Mouse (Mus musculus) frontal cortex, postnatal 36 days (tissue): ENCODE data around the gene Olfr786.

Experiments used
- DNase-seq, 2 experiments: peaks; one replicate each; pipeline ENCODE4 v3.0.0; 2022; ENCODE audit warnings: low spot score in 2 of 2

Gene Olfr786

DNA sequence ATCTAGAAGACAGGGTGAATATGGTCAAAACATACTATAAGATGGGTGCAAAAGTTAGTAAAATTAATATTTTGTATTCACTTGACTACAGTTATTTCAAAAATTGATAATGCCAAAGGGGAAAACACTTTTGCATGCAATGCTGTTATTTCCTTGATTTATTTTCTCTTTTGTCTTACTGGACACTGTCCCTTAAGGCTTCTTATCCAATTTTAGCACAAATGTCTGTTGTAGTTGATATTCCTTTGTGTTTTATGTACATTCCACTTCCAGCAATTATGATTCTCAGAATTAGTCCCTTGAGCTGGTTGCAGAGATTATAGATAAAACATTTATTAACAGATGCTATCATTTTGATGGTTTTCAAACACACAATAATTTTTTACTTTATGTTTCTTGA is at the start of gene Olfr786:
Olfr786 (plus strand) TSS at position 301 of the 400 bp plus-strand sequence.
- DNase-seq, result no peak

DNA sequence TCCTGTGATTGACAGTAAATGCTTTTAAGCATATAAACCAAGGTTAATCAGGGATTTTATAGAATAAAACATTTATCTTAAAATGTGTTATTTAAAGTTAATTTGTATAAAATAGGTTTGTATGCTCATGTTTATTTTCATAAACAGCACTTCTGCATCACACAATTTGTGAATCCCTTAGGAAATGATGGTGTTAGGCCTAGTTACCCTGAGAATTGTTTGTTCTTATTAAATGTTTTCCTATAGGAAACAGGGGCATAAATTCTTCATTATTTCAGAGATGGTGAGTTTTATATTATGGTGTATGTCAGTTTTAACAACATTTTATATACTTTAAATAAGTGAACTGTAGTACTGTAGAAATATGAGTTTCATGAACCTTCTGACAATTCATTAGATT is 43.3 kb upstream of the Olfr786 start, which contains the start of gene Olfr784:
Olfr784 (plus strand) TSS at position 301 of the 400 bp plus-strand sequence.
- DNase-seq, result no peak

DNA sequence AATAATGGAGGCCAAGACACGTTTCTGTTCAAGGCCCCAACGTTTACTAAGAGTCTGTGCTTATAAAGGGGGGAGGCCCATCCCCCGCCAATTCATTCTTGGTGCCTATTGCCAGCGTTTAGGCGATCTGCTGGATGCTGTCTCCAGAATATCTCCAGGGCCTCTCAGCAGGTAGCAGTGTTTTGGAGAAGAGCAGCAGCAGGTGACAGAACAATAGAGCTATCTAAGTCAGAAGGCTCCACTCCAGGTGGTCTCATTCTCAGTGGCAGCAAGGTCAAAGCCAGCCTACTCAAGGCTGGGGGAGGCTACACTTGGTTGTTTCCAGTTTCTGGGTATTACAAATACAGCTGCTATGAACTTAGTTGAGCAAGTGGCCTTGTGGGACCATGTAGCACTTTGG is 26.2 kb upstream of the Olfr786 start:
- DNase-seq, result no peak

DNA sequence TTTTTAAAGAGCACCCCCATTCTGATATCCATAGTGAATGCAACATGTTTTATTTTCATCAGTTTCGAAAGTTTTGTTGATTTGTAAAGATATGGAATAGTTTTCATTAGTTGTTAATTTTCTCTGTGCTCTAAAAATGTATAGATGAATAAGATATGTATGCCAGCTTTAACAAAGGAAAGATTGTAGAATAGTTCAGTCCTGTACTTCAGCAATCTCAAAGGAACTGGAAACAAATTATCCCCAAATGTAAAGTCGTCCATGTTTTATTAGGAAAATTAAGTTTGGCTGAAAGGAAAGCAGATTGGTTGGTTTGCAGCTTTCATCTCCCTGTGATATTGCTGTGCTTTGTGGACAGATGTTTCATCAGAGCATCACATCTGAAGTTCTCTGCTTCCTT is 22.0 kb upstream of the Olfr786 start, which contains the start of gene Olfr785:
Olfr785 (plus strand) TSS at position 301 of the 400 bp plus-strand sequence.
- no peak for DNase-seq

DNA sequence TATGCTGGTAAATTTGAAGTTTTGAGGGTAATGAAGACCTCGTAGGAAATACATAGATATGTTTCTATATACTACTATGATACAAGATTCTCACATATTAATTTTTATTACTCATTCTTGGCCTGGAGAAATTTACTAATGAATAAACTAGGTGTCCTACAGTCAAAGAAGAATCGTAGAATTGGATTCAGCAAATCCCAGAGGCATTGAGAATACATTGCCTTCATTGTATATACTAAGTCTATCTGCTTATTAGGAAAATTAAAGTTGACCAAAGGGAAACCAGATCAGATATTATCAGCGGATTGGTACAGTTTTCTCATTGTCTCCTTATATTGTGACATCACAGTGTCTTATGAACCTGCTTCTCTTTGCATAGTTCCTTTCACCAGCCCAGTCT is 34.5 kb downstream of the Olfr786 start, which contains the start of gene Olfr787:
Olfr787 (plus strand) TSS at position 301 of the 400 bp plus-strand sequence.
- DNase-seq, result no peak

DNA sequence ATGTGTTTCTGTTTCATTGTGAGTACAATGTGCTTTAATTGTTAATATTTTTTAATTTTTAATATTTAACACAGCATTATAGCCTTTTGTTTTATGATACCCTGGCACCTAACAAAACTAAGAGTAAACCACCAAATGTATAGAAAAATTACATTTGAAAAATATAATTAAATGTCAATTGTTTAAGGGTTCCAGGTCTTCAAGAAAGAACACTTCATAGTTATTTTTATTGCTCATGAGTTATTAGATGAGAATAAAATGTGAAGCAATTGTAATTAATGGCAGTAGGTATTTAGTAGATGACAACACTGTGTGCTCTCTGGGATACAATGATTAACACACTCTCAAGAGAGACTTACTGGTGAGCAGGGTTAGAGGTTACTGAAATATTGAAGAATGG is 43.6 kb downstream of the Olfr786 start, which contains the start of gene Olfr788:
Olfr788 (plus strand) TSS at position 301 of the 400 bp plus-strand sequence.
- DNase-seq, result no peak

DNA sequence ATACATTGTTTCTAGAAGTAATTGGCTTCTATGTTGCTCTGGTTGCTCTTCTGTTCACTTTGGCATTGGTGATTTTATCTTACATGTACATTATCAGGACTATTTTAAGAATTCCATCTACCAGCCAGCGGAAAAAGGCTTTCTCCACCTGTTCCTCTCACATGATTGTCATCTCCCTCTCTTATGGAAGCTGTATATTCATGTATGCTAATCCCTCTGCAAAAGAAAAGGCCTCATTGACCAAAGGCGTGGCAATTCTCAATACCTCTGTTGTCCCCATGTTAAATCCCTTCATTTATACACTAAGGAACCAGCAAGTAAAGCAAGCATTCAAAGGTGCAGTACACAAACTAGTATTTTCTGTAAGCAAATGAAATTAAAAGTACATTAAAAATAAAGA is 46.1 kb downstream of the Olfr786 start:
- DNase-seq, result no peak

DNA sequence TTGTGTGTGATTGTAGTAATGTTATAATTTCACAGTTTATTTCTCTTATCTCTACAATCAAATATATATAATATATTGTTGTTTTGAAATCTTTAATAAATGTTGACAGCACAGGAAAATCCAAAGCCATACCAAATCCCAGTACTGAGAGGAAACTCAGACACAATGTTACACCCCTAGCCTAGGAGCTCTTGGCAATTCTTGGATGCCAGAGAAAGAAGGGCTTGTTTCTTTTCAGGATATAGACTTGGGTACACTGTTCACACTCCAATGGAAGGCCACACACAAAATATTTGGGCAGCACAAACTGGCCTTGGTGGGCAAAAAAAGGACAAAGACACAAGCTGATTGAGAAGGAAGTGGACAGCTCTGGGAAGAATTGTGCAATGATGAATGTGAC is 46.6 kb downstream of the Olfr786 start:
- no peak for DNase-seq

DNA sequence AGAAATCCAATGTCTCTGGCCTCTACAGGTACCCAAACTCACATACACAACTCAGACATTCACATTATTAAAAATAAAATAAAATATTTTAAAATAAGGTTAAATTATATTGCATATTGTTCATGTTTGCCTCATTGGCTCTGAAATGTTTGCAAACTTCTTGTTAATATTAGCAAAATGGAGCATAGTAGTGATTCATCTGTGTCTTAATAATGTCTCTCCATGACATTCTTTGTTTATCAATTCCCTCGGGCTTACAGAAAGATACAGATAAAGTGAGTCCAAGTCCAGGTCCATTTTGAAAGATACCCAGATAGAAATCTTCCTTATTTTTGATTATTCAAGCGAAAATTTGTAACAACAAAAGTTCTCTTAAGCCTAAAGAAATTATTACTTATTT is 57.3 kb downstream of the Olfr786 start, which contains the start of gene Olfr789:
Olfr789 (plus strand) TSS at position 301 of the 400 bp plus-strand sequence.
- DNase-seq, result no peak
